Mouse (Mus musculus) midbrain, embryonic 14.5 days (tissue): ENCODE measurements around the gene Fam89b. TPM values are rescaled to one million over a fixed set of nuclear protein-coding genes. Genes with fewer than 3 reads are reported as not detected.
A peak's percentile ranks its signal among the peaks of the same experiment; 100 is the strongest.

Source experiments
- ATAC-seq: fragments of 200-750 bp; cut with Nextera tagmentation; 2 replicates; pipeline ENCODE4 v1.8.0; 2017; ENCODE audit warnings: moderate number of reproducible peaks, moderate library complexity; ENCODE audit not compliant: low FRiP score, low TSS enrichment
- DNase-seq: peaks from one replicate; pipeline ENCODE4 v3.0.0-alpha.2; 2015
- H3K27ac ChIP-seq: fragments of 300-500 bp; sonication (generic); replicated peaks from 2 replicates; pipeline ENCODE4 v1.5.1; 2014; ENCODE audit warnings: mild to moderate bottlenecking, low read depth, low read length, moderate library complexity
- H3K27me3 ChIP-seq: fragments of 300-500 bp; sonication (generic); 2 replicates; pipeline ENCODE4 v1.6.1; 2014; ENCODE audit warnings: low read length, control low read depth, mixed read lengths; ENCODE audit not compliant: control insufficient read depth, insufficient read depth
- H3K36me3 ChIP-seq: fragments of 300-500 bp; sonication (generic); 2 replicates; pipeline ENCODE4 v1.6.1; 2014; ENCODE audit warnings: low read length, control low read depth; ENCODE audit not compliant: control insufficient read depth, insufficient read depth
- H3K4me1 ChIP-seq: fragments of 300-500 bp; sonication (generic); 2 replicates; pipeline ENCODE4 v1.6.1; 2014; ENCODE audit warnings: mild to moderate bottlenecking, antibody characterized with exemption, low read length, control low read depth; ENCODE audit not compliant: control insufficient read depth, insufficient read depth
- H3K4me2 ChIP-seq: fragments of 300-500 bp; sonication (generic); 2 replicates; pipeline ENCODE4 v1.6.1; 2014; ENCODE audit warnings: mild to moderate bottlenecking, low read length, moderate library complexity
- H3K4me3 ChIP-seq: fragments of 300-500 bp; sonication (generic); replicated peaks from 2 replicates; pipeline ENCODE4 v1.5.1; 2014; ENCODE audit warnings: low read depth, low read length
- H3K9ac ChIP-seq: fragments of 300-500 bp; sonication (generic); replicated peaks from 2 replicates; pipeline ENCODE4 v1.6.1; 2014; ENCODE audit warnings: mild to moderate bottlenecking, low read length, moderate library complexity
- H3K9me3 ChIP-seq: fragments of 300-500 bp; sonication (generic); 2 replicates; pipeline ENCODE4 v1.6.1; 2016; ENCODE audit warnings: low read length, control low read depth, mixed read lengths; ENCODE audit not compliant: control insufficient read depth
- WGBS: fragments of 180-500 bp; shearing (Covaris S2); extraction: QIAGEN DNeasy Blood & Tissue Kit; methylation state at CpG from one replicate; pipeline ENCODE4 v1.1.7; 2014; 5-methylcytosine and 5-hydroxymethylcytosine counted together
- polyA plus RNA-seq: library from polyadenylated mRNA; unstranded; fragments of >200 nt; fragmentation: Nextera tagmentation; extraction: Ambion mirVana; gene quantifications from 2 replicates; pipeline ENCODE4 v1.2.1, GENCODE M21; 2014

Gene Fam89b
- 154 and 169 TPM in 2 replicates for polyA plus RNA-seq

- Histone ChIP-seq H3K4me3 (peak within 1 kb of the TSS; percentile 99), H3K27me3 (no peaks in the 10 kb centered on the region), H3K36me3 (peaks cover 16% of the 10 kb centered on the region), H3K4me2 (peak within 1 kb of the TSS; percentile 100), H3K27ac (peak within 1 kb of the TSS; percentile 98), H3K4me1 (peaks cover 51% of the 10 kb centered on the region), H3K9me3 (no peaks in the 10 kb centered on the region), H3K9ac (peak within 1 kb of the TSS; percentile 99)
- WGBS, result 1% methylated on average over 37 of the region's 37 CpGs
- ATAC-seq (peak; percentile 84), DNase-seq (peak; percentile 93)
Observed at GRCm38 (mm10) chr19:5729444-5729815, at the start of gene Fam89b. Fam89b (minus strand) TSS chr19:5729653.

- no peak overlapping the region for H3K27ac ChIP-seq
- no peaks in the 10 kb centered on the region for H3K36me3 ChIP-seq
- H3K4me3 ChIP-seq, result no peak overlapping the region
- DNase-seq (no peak), ATAC-seq (no peak)
- H3K27me3 ChIP-seq, result no peaks in the 10 kb centered on the region
- WGBS, result 33% methylated on average over 8 of the region's 8 CpGs
- no peak overlapping the region for H3K4me2 ChIP-seq
- no peaks in the 10 kb centered on the region for H3K9me3 ChIP-seq
- H3K9ac ChIP-seq, result no peak overlapping the region
- H3K4me1 ChIP-seq, result no peaks in the 10 kb centered on the region
Observed at GRCm38 (mm10) chr19:5778312-5778711, 48.9 kb upstream of the Fam89b start.

- H3K9me3 ChIP-seq, result no peaks in the 10 kb centered on the region
- H3K9ac ChIP-seq, result no peak overlapping the region
- no peak overlapping the region for H3K4me3 ChIP-seq
- ATAC-seq (no peak), DNase-seq (no peak)
- H3K4me2 ChIP-seq, result no peak overlapping the region
- no peak overlapping the region for H3K27ac ChIP-seq
- WGBS, result 84% methylated on average over 9 of the region's 9 CpGs
- H3K27me3 ChIP-seq, result no peaks in the 10 kb centered on the region
- H3K4me1 ChIP-seq, result no peaks in the 10 kb centered on the region
- no peaks in the 10 kb centered on the region for H3K36me3 ChIP-seq
Observed at GRCm38 (mm10) chr19:5777387-5778032, 48.1 kb upstream of the Fam89b start.

- DNase-seq (peak; percentile 93), ATAC-seq (peak; percentile 96)
- Histone ChIP-seq H3K4me2 (peak within 1 kb of the TSS; percentile 89), H3K4me3 (peak within 1 kb of the TSS; percentile 68), H3K27ac (peak within 1 kb of the TSS; percentile 81), H3K4me1 (peaks cover 12% of the 10 kb centered on the region), H3K36me3 (peaks cover 22% of the 10 kb centered on the region), H3K9ac (peak within 1 kb of the TSS; percentile 82), H3K9me3 (no peaks in the 10 kb centered on the region), H3K27me3 (no peaks in the 10 kb centered on the region)
- WGBS, result under 1% methylated on average over 64 of the region's 64 CpGs
Observed at GRCm38 (mm10) chr19:5770925-5771860, 41.7 kb upstream of the Fam89b start, which contains the start of gene Scyl1. Scyl1 (minus strand) TSS chr19:5771419.

GRCm38 (mm10) chr19:5770311-5770710 lies 40.9 kb upstream of the Fam89b start:
- Histone ChIP-seq H3K27me3 (no peaks in the 10 kb centered on the region), H3K36me3 (peaks cover 30% of the 10 kb centered on the region), H3K9me3 (no peaks in the 10 kb centered on the region), H3K4me3 (peak overlapping the region; percentile 68), H3K4me1 (peaks cover 12% of the 10 kb centered on the region), H3K4me2 (peak overlapping the region; percentile 89), H3K9ac (peak overlapping the region; percentile 82), H3K27ac (peak overlapping the region; percentile 81)
- WGBS, result 48% methylated on average over 9 of the region's 9 CpGs
- DNase-seq (no peak), ATAC-seq (no peak)

GRCm38 (mm10) chr19:5767271-5767670 lies 37.8 kb upstream of the Fam89b start:
- no peak for DNase-seq
- Histone ChIP-seq H3K9ac (no peak overlapping the region), H3K4me1 (peaks cover 12% of the 10 kb centered on the region), H3K27ac (no peak overlapping the region), H3K27me3 (no peaks in the 10 kb centered on the region), H3K4me2 (no peak overlapping the region), H3K36me3 (peaks cover 58% of the 10 kb centered on the region), H3K9me3 (no peaks in the 10 kb centered on the region), H3K4me3 (no peak overlapping the region)
- no peak for ATAC-seq
- 88% methylated on average over 4 of the region's 4 CpGs for WGBS

GRCm38 (mm10) chr19:5763163-5763562 lies 33.7 kb upstream of the Fam89b start:
- Histone ChIP-seq H3K27me3 (peaks cover 3% of the 10 kb centered on the region), H3K4me2 (no peak overlapping the region), H3K36me3 (peaks cover 96% of the 10 kb centered on the region), H3K4me3 (no peak overlapping the region), H3K27ac (no peak overlapping the region), H3K9ac (no peak overlapping the region), H3K9me3 (no peaks in the 10 kb centered on the region), H3K4me1 (no peaks in the 10 kb centered on the region)
- ATAC-seq (no peak), DNase-seq (no peak)
- WGBS, result 97% methylated on average over 6 of the region's 6 CpGs

- Histone ChIP-seq H3K9ac (no peak overlapping the region), H3K9me3 (no peaks in the 10 kb centered on the region), H3K4me3 (no peak overlapping the region), H3K27me3 (peaks cover 26% of the 10 kb centered on the region), H3K27ac (no peak overlapping the region), H3K4me2 (no peak overlapping the region), H3K4me1 (peaks cover 7% of the 10 kb centered on the region; the same call in 1 of the 2 replicates), H3K36me3 (peaks cover 66% of the 10 kb centered on the region)
- ATAC-seq, result no peak
- 91% methylated on average over 14 of the region's 14 CpGs for WGBS
- DNase-seq, result no peak
Observed at GRCm38 (mm10) chr19:5758878-5759403, 29.5 kb upstream of the Fam89b start.
